Mouse (Mus musculus): ENCODE measurements around the gene Cpsf7. TPM values are rescaled to one million over a fixed set of nuclear protein-coding genes. Genes with fewer than 3 reads are reported as not detected.

The Cpsf7 gene
- total and polyA plus RNA-seq, 2 experiments from 2014 or later = 36.2 to 47.4 TPM

GRCm38 (mm10) chr19:10497512-10498160, 27.4 kb upstream of the Cpsf7 start:
- ATAC-seq (0 out of 2 replicates have a peak, but pooled peaks have one; percentile 15), DNase-seq (ENCODE audit: low spot score) (peak; percentile 24)
- no peak for TF ChIP-seq CTCF (IDR thresholded peaks at IDR 0.05; ENCODE audit: low read depth)
- Histone ChIP-seq H3K36me3 (ENCODE audit: insufficient read depth, low read length) (peaks cover 9% of the 10 kb centered on the region), H3K27ac (peak overlapping the region; percentile 22; the same call in 1 of the 2 replicates), H3K9ac (replicated peaks; ENCODE audit: low read length) (no peak overlapping the region), H3K27me3 (ENCODE audit: insufficient read depth, low read length) (no peaks in the 10 kb centered on the region), H3K4me2 (ENCODE audit: low read depth, low read length) (no peak overlapping the region), H3K4me3 (ENCODE audit: low read length) (no peak overlapping the region), H3K9me3 (ENCODE audit: low read length) (no peaks in the 10 kb centered on the region), H3K4me1 (ENCODE audit: insufficient read depth, low read length) (no peaks in the 10 kb centered on the region)
- WGBS = 53% methylated on average over 8 of the region's 8 CpGs

GRCm38 (mm10) chr19:10500581-10500980, 24.5 kb upstream of the Cpsf7 start:
- H3K9me3 ChIP-seq (ENCODE audit: low read length) = no peaks in the 10 kb centered on the region
- no peak for DNase-seq (ENCODE audit: low spot score)
- TF ChIP-seq CTCF (IDR thresholded peaks at IDR 0.05; ENCODE audit: low read depth) = no peak
- H3K27ac ChIP-seq = no peak overlapping the region
- no peaks in the 10 kb centered on the region for H3K27me3 ChIP-seq (ENCODE audit: insufficient read depth, low read length)
- no peak for ATAC-seq
- whole genome bisulfite sequencing = 82% methylated on average over 8 of the region's 8 CpGs
- no peak overlapping the region for H3K4me3 ChIP-seq (ENCODE audit: low read length)
- H3K4me1 ChIP-seq (ENCODE audit: insufficient read depth, low read length) = no peaks in the 10 kb centered on the region
- no peak overlapping the region for H3K4me2 ChIP-seq (ENCODE audit: low read depth, low read length)
- peaks cover 15% of the 10 kb centered on the region for H3K36me3 ChIP-seq (ENCODE audit: insufficient read depth, low read length)
- H3K9ac ChIP-seq (replicated peaks; ENCODE audit: low read length) = no peak overlapping the region

DNA sequence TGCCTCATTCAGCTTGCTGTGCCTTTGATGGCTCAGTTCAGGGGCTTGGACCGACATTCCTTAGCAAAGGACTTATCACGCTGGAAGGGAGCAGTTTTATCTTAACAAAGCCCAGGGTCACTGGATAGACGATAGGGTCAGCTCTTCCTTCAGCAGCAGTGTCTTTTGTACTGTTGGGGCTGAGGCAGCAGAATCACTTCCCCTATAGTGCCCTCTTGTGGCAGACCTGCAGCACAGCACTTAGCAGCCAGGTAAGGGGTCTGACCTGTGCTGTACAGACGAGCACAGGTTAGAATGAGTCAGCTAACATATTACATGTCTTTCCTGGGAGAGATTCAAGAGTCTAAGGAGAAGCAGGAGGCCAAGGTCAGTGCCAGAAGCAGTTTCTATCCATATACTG, 22.5 kb upstream of the Cpsf7 start:
- no peak overlapping the region for H3K4me3 ChIP-seq (ENCODE audit: low read length)

GRCm38 (mm10) chr19:10510759-10511330, 14.2 kb upstream of the Cpsf7 start:
- peaks cover 18% of the 10 kb centered on the region for H3K36me3 ChIP-seq (ENCODE audit: insufficient read depth, low read length)
- DNase-seq (ENCODE audit: low spot score) (no peak), ATAC-seq (no peak)
- H3K27me3 ChIP-seq (ENCODE audit: insufficient read depth, low read length) = no peaks in the 10 kb centered on the region
- no peak overlapping the region for H3K4me2 ChIP-seq (ENCODE audit: low read depth, low read length)
- no peak overlapping the region for H3K9ac ChIP-seq (replicated peaks; ENCODE audit: low read length)
- 80% methylated on average over 6 of the region's 6 CpGs for WGBS
- H3K4me3 ChIP-seq (ENCODE audit: low read length) = no peak overlapping the region
- H3K27ac ChIP-seq = no peak overlapping the region
- no peak for TF ChIP-seq CTCF (IDR thresholded peaks at IDR 0.05; ENCODE audit: low read depth)
- no peaks in the 10 kb centered on the region for H3K4me1 ChIP-seq (ENCODE audit: insufficient read depth, low read length)
- no peaks in the 10 kb centered on the region for H3K9me3 ChIP-seq (ENCODE audit: low read length)

More for the DNA sequence above, 22.5 kb upstream of the Cpsf7 start:
- 6% methylated on average over 4 of the region's 4 CpGs for WGBS
- H3K27ac ChIP-seq = no peak overlapping the region
- H3K9ac ChIP-seq (replicated peaks; ENCODE audit: low read length) = no peak overlapping the region
- H3K36me3 ChIP-seq (ENCODE audit: insufficient read depth, low read length) = peaks cover 22% of the 10 kb centered on the region
- H3K4me1 ChIP-seq (ENCODE audit: insufficient read depth, low read length) = no peaks in the 10 kb centered on the region
- H3K4me2 ChIP-seq (ENCODE audit: low read depth, low read length) = no peak overlapping the region
- ATAC-seq (peak; percentile 81), DNase-seq (ENCODE audit: low spot score) (peak; percentile 76)
- TF ChIP-seq CTCF (IDR thresholded peaks at IDR 0.05; ENCODE audit: low read depth) = peak; percentile 94
- H3K9me3 ChIP-seq (ENCODE audit: low read length) = no peaks in the 10 kb centered on the region
- H3K27me3 ChIP-seq (ENCODE audit: insufficient read depth, low read length) = no peaks in the 10 kb centered on the region

DNA sequence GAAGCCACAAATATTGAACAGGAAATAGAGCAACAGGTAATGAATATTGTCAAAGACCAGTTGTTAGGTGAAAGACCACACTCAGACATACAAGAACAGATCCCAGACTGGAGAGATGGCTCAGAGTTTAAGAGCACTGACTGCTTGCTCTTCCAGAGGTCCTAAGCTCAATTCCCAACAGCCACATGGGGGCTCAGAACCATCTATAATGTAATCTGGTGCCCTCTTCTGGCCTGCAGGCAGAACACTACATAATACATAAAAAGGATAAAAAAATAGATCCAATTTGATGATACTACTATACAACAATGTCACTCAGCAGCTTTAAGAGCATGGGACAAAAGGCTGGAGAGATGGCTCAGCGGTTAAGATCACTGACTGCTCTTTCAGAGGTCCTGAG, 4.7 kb upstream of the Cpsf7 start:
- Histone ChIP-seq H3K4me2 (ENCODE audit: low read depth, low read length) (no peak overlapping the region), H3K4me3 (ENCODE audit: low read length) (no peak overlapping the region), H3K27me3 (ENCODE audit: insufficient read depth, low read length) (no peaks in the 10 kb centered on the region), H3K9me3 (ENCODE audit: low read length) (no peaks in the 10 kb centered on the region), H3K36me3 (ENCODE audit: insufficient read depth, low read length) (peaks cover 18% of the 10 kb centered on the region; the same call in 1 of the 2 replicates), H3K27ac (no peak overlapping the region), H3K4me1 (ENCODE audit: insufficient read depth, low read length) (peaks cover 3% of the 10 kb centered on the region; the same call in 1 of the 2 replicates), H3K9ac (replicated peaks; ENCODE audit: low read length) (no peak overlapping the region)
- DNase-seq (ENCODE audit: low spot score) (peak; percentile 56), ATAC-seq (no peak)
- 25% methylated on average over 1 of the region's 1 CpGs for WGBS
- TF ChIP-seq CTCF (IDR thresholded peaks at IDR 0.05; ENCODE audit: low read depth) = peak; percentile 66

GRCm38 (mm10) chr19:10521926-10522325, 3.1 kb upstream of the Cpsf7 start:
- DNase-seq (ENCODE audit: low spot score) = no peak
- TF ChIP-seq CTCF (IDR thresholded peaks at IDR 0.05; ENCODE audit: low read depth) = no peak
- no peak overlapping the region for H3K9ac ChIP-seq (replicated peaks; ENCODE audit: low read length)
- 84% methylated on average over 1 of the region's 1 CpGs for WGBS
- H3K4me1 ChIP-seq (ENCODE audit: insufficient read depth, low read length) = peaks cover 10% of the 10 kb centered on the region; the same call in 1 of the 2 replicates
- H3K4me2 ChIP-seq (ENCODE audit: low read depth, low read length) = no peak overlapping the region
- no peak for ATAC-seq
- H3K4me3 ChIP-seq (ENCODE audit: low read length) = no peak overlapping the region
- no peaks in the 10 kb centered on the region for H3K9me3 ChIP-seq (ENCODE audit: low read length)
- H3K27me3 ChIP-seq (ENCODE audit: insufficient read depth, low read length) = no peaks in the 10 kb centered on the region
- peaks cover 3% of the 10 kb centered on the region; the same call in 1 of the 2 replicates for H3K36me3 ChIP-seq (ENCODE audit: insufficient read depth, low read length)
- H3K27ac ChIP-seq = no peak overlapping the region

All from hindbrain, postnatal 0 days (tissue).